Mouse (Mus musculus) mesoderm, embryonic 11.5 days (tissue): Measurements from ENCODE around the gene Gm11239.
"Not testable (repeated sequence)": the region's sequence is repeated elsewhere in the genome, so short reads cannot be mapped to it uniquely, and the experiment has no call there.

Experiments used
- DNase-seq: peaks from one replicate; pipeline ENCODE4 v3.0.0-alpha.2; 2012; ENCODE audit warnings: low read depth, low spot score

The Gm11239 gene

GRCm38 (mm10) chr4:73668054-73668453, at the start of gene Gm11239:
Gene Gm11239 (plus strand): TSS chr4:73668354.
- not testable (repeated sequence) for DNase-seq

DNA sequence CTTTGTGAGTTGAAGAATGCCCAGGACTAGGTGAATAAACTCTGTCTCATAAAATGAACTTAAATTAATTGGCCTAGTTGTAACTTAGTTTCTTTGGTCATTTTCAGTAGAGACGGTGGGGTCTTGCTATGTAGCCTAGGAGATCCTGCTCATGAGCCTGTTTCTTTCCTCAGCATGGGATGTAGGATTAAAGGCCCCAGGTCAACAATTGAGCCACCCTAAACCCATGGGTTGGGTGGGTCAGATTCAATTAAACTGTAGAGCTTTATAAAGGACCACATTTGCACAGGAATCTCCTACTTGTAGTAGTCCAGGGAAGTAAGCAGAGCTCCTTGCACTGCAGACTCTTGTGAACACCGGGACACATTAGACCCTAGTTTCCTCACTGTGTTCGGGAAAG, 45.5 kb upstream of the Gm11239 start, which contains the start of gene Gm11237:
Gm11237 (plus strand) TSS at position 301 of the 400 bp plus-strand sequence.
- DNase-seq: not testable (repeated sequence)

DNA sequence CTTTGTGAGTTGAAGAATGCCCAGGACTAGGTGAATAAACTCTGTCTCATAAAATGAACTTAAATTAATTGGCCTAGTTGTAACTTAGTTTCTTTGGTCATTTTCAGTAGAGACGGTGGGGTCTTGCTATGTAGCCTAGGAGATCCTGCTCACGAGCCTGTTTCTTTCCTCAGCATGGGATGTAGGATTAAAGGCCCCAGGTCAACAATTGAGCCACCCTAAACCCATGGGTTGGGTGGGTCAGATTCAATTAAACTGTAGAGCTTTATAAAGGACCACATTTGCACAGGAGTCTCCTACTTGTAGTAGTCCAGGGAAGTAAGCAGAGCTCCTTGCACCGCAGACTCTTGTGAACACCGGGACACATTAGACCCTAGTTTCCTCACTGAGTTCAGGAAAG, 30.3 kb upstream of the Gm11239 start, which contains the start of gene Gm11236:
Gm11236 (plus strand) TSS at position 301 of the 400 bp plus-strand sequence.
- DNase-seq: not testable (repeated sequence)

DNA sequence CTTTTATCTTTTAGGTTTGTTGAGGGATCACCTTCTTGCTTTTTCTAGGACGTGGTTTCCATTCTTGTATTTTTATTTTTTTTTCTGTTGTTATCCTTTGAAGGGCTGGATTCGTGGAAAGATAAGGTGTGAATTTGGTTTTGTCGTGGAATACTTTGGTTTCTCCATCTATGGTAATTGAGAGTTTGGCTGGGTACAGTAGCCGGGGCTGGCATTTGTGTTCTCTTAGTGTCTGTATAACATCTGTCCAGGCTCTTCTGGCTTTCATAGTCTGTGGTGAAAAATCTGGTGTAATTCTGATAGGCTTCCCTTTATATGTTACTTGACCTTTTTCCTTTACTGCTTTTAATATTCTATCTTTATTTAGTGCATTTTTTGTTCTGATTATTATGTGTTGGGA, 6.3 kb upstream of the Gm11239 start:
- DNase-seq: not testable (repeated sequence)

DNA sequence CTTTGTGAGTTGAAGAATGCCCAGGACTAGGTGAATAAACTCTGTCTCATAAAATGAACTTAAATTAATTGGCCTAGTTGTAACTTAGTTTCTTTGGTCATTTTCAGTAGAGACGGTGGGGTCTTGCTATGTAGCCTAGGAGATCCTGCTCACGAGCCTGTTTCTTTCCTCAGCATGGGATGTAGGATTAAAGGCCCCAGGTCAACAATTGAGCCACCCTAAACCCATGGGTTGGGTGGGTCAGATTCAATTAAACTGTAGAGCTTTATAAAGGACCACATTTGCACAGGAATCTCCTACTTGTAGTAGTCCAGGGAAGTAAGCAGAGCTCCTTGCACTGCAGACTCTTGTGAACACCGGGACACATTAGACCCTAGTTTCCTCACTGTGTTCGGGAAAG, 15.1 kb downstream of the Gm11239 start, which contains the start of gene Gm428:
Gm428 (plus strand) TSS at position 301 of the 400 bp plus-strand sequence.
- DNase-seq: not testable (repeated sequence)

- no peak for DNase-seq
Measured at GRCm38 (mm10) chr4:73718761-73719160, 50.6 kb downstream of the Gm11239 start.

DNA sequence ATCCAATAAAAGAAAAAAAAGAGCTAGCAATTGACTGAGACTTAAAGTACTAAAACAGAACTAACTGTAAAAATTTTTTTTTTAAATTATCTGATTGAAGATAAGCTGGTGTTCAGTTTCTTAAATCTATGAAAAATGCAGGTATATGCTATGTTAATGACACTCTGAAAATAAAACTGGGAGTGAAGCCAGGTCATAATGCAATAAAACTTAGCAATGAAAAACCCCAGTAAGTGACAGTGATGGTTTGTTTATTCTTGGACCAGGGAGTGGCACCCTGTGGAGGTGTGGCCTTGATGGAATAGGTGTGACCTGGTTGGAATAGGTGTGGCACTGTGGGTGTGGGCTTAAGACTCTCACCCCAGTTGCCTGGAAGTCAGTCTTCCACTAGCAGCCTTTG, 51.7 kb downstream of the Gm11239 start:
- no peak for DNase-seq
